Mouse (Mus musculus): Measurements from ENCODE around the gene Ccdc189.

Gene Ccdc189

GRCm38 (mm10) chr7:127588901-127589300, 506 bp upstream of the Ccdc189 start:
- peaks cover 65% of the 10 kb centered on the region for H3K4me1 ChIP-seq (replicated peaks; ENCODE audit: low read depth, low read length)
- peak overlapping the region; percentile 99 for H3K4me3 ChIP-seq (replicated peaks; ENCODE audit: low read length)
- peaks cover 62% of the 10 kb centered on the region for H3K36me3 ChIP-seq (ENCODE audit: insufficient read depth, low read length)
- no peaks in the 10 kb centered on the region for H3K9me3 ChIP-seq (ENCODE audit: low read length)
- H3K27me3 ChIP-seq (ENCODE audit: insufficient read depth, low read length): no peaks in the 10 kb centered on the region
- TF ChIP-seq NANOG (IDR thresholded peaks at IDR 0.05; ENCODE audit: borderline replicate concordance, low read length) (no peak), CTCF (conservative IDR thresholded peaks at IDR 0.05; ENCODE audit: low read length) (no peak), POU5F1 (IDR thresholded peaks at IDR 0.05; ENCODE audit: borderline replicate concordance, low read length) (no peak)

DNA sequence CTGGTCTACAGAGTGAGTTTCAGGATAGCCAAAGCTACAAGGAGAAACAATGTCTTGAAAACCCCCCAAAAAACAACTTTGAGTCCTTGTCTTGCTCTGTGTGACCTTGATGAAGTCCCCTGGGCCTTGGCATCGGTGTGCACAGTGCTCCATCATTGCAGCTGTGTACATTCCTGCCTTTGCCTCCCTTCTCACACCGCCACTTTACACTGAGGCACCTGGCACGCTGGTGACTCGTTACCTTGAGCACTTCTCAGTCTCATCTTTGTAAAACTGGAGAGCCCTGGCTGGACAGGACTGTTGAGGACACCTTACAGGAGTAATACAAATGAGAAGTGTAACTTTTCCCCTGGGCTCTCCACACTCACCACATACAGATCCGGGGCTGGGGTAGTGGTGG, 1.2 kb downstream of the Ccdc189 start:
- peak overlapping the region; percentile 99 for H3K4me3 ChIP-seq (replicated peaks; ENCODE audit: low read length)
- H3K27me3 ChIP-seq (ENCODE audit: insufficient read depth, low read length): no peaks in the 10 kb centered on the region
- no peak for TF ChIP-seq POU5F1 (IDR thresholded peaks at IDR 0.05; ENCODE audit: borderline replicate concordance, low read length)
- TF ChIP-seq CTCF (conservative IDR thresholded peaks at IDR 0.05; ENCODE audit: low read length): no peak
- TF ChIP-seq NANOG (IDR thresholded peaks at IDR 0.05; ENCODE audit: borderline replicate concordance, low read length): no peak
- peaks cover 64% of the 10 kb centered on the region for H3K4me1 ChIP-seq (replicated peaks; ENCODE audit: low read depth, low read length)
- no peaks in the 10 kb centered on the region for H3K9me3 ChIP-seq (ENCODE audit: low read length)
- H3K36me3 ChIP-seq (ENCODE audit: insufficient read depth, low read length): peaks cover 62% of the 10 kb centered on the region

DNA sequence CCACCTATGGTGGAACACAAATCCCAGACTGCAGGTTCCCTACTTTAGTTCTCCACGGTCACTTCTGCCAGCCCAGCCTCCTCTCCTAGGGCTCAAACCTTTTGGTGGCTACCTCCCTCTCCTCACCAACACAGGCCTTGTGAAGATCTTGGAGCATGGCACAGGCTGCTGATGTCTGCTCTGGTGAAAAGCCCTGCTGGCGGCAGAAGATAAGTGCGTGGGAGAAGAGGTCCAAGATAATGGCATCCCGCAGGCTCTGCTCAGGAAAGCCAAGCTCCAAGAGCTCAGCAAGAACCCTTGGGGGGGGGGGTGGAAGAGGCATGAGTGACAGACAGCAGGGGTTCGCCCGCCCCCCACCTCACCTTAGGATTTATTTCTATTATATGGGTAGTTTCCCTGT, 2.2 kb downstream of the Ccdc189 start:
- Histone ChIP-seq H3K4me3 (replicated peaks; ENCODE audit: low read length) (no peak overlapping the region), H3K27me3 (ENCODE audit: insufficient read depth, low read length) (no peaks in the 10 kb centered on the region), H3K9me3 (ENCODE audit: low read length) (no peaks in the 10 kb centered on the region), H3K36me3 (ENCODE audit: insufficient read depth, low read length) (peaks cover 62% of the 10 kb centered on the region), H3K4me1 (replicated peaks; ENCODE audit: low read depth, low read length) (peaks cover 53% of the 10 kb centered on the region)
- TF ChIP-seq NANOG (IDR thresholded peaks at IDR 0.05; ENCODE audit: borderline replicate concordance, low read length) (no peak), POU5F1 (IDR thresholded peaks at IDR 0.05; ENCODE audit: borderline replicate concordance, low read length) (no peak), CTCF (conservative IDR thresholded peaks at IDR 0.05; ENCODE audit: low read length) (no peak)

GRCm38 (mm10) chr7:127585031-127585430, 3.4 kb downstream of the Ccdc189 start:
- H3K4me1 ChIP-seq (replicated peaks; ENCODE audit: low read depth, low read length): peaks cover 42% of the 10 kb centered on the region
- TF ChIP-seq NANOG (IDR thresholded peaks at IDR 0.05; ENCODE audit: borderline replicate concordance, low read length): no peak
- TF ChIP-seq POU5F1 (IDR thresholded peaks at IDR 0.05; ENCODE audit: borderline replicate concordance, low read length): no peak
- TF ChIP-seq CTCF (conservative IDR thresholded peaks at IDR 0.05; ENCODE audit: low read length): no peak
- H3K4me3 ChIP-seq (replicated peaks; ENCODE audit: low read length): no peak overlapping the region
- H3K9me3 ChIP-seq (ENCODE audit: low read length): no peaks in the 10 kb centered on the region
- peaks cover 62% of the 10 kb centered on the region for H3K36me3 ChIP-seq (ENCODE audit: insufficient read depth, low read length)
- H3K27me3 ChIP-seq (ENCODE audit: insufficient read depth, low read length): no peaks in the 10 kb centered on the region

GRCm38 (mm10) chr7:127583260-127583659, 5.1 kb downstream of the Ccdc189 start:
- Histone ChIP-seq H3K4me3 (replicated peaks; ENCODE audit: low read length) (no peak overlapping the region), H3K9me3 (ENCODE audit: low read length) (no peaks in the 10 kb centered on the region), H3K27me3 (ENCODE audit: insufficient read depth, low read length) (no peaks in the 10 kb centered on the region), H3K4me1 (replicated peaks; ENCODE audit: low read depth, low read length) (peaks cover 33% of the 10 kb centered on the region), H3K36me3 (ENCODE audit: insufficient read depth, low read length) (peaks cover 70% of the 10 kb centered on the region)
- no peak for TF ChIP-seq CTCF (conservative IDR thresholded peaks at IDR 0.05; ENCODE audit: low read length)
- TF ChIP-seq POU5F1 (IDR thresholded peaks at IDR 0.05; ENCODE audit: borderline replicate concordance, low read length): no peak
- no peak for TF ChIP-seq NANOG (IDR thresholded peaks at IDR 0.05; ENCODE audit: borderline replicate concordance, low read length)

- Histone ChIP-seq H3K36me3 (ENCODE audit: insufficient read depth, low read length) (peaks cover 45% of the 10 kb centered on the region), H3K4me1 (replicated peaks; ENCODE audit: low read depth, low read length) (peaks cover 40% of the 10 kb centered on the region), H3K9me3 (ENCODE audit: low read length) (no peaks in the 10 kb centered on the region), H3K27me3 (ENCODE audit: insufficient read depth, low read length) (no peaks in the 10 kb centered on the region), H3K4me3 (replicated peaks; ENCODE audit: low read length) (peak overlapping the region; percentile 92)
- TF ChIP-seq NANOG (IDR thresholded peaks at IDR 0.05; ENCODE audit: borderline replicate concordance, low read length): no peak
- no peak for TF ChIP-seq CTCF (conservative IDR thresholded peaks at IDR 0.05; ENCODE audit: low read length)
- TF ChIP-seq POU5F1 (IDR thresholded peaks at IDR 0.05; ENCODE audit: borderline replicate concordance, low read length): no peak
Measured at GRCm38 (mm10) chr7:127574115-127574514, 14.3 kb downstream of the Ccdc189 start.

GRCm38 (mm10) chr7:127573503-127574008, 14.8 kb downstream of the Ccdc189 start:
- peaks cover 46% of the 10 kb centered on the region for H3K36me3 ChIP-seq (ENCODE audit: insufficient read depth, low read length)
- H3K27me3 ChIP-seq (ENCODE audit: insufficient read depth, low read length): no peaks in the 10 kb centered on the region
- peak overlapping the region; percentile 92 for H3K4me3 ChIP-seq (replicated peaks; ENCODE audit: low read length)
- no peak for TF ChIP-seq POU5F1 (IDR thresholded peaks at IDR 0.05; ENCODE audit: borderline replicate concordance, low read length)
- TF ChIP-seq NANOG (IDR thresholded peaks at IDR 0.05; ENCODE audit: borderline replicate concordance, low read length): no peak
- no peak for TF ChIP-seq CTCF (conservative IDR thresholded peaks at IDR 0.05; ENCODE audit: low read length)
- H3K9me3 ChIP-seq (ENCODE audit: low read length): no peaks in the 10 kb centered on the region
- H3K4me1 ChIP-seq (replicated peaks; ENCODE audit: low read depth, low read length): peaks cover 40% of the 10 kb centered on the region

- Histone ChIP-seq H3K27me3 (ENCODE audit: insufficient read depth, low read length) (no peaks in the 10 kb centered on the region), H3K4me3 (replicated peaks; ENCODE audit: low read length) (peak within 1 kb of the TSS; percentile 92), H3K9me3 (ENCODE audit: low read length) (no peaks in the 10 kb centered on the region), H3K4me1 (replicated peaks; ENCODE audit: low read depth, low read length) (peaks cover 40% of the 10 kb centered on the region), H3K36me3 (ENCODE audit: insufficient read depth, low read length) (peaks cover 40% of the 10 kb centered on the region)
- TF ChIP-seq POU5F1 (IDR thresholded peaks at IDR 0.05; ENCODE audit: borderline replicate concordance, low read length) (no peak), NANOG (IDR thresholded peaks at IDR 0.05; ENCODE audit: borderline replicate concordance, low read length) (no peak), CTCF (conservative IDR thresholded peaks at IDR 0.05; ENCODE audit: low read length) (no peak)
Measured at GRCm38 (mm10) chr7:127572895-127573471, 15.4 kb downstream of the Ccdc189 start, which contains the start of gene Phkg2. TSS of gene Phkg2 (plus strand) at chr7:127573340.
